Mouse (Mus musculus): Measurements from ENCODE around the gene Miga2.

DNA sequence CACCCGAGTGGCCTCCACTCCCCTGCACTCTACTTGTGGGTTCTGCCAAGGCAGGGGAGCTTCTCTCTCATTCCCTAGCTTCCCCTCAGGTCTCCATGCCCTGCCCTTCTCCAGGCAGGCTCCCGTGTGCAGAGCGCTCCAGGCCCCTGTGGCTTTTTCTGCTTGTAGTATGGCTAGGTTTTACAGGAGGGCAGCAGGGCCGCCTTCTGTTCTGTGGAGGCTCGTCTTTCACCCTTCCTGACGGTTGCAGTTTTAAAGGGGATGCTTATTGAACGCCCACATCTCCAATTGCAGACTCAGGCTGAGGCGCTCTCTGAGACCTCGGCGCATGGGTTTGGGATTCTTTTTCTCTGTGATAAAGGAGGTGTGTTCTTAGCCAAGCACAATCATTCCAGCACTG, 55.1 kb downstream of the Miga2 start:
- TF ChIP-seq POLR2A (IDR thresholded peaks at IDR 0.05; ENCODE audit: insufficient read depth, low read depth, low read length) (no peak), CTCF (IDR thresholded peaks at IDR 0.05; ENCODE audit: insufficient read depth, low read depth, low read length) (no peak)

Data from olfactory bulb, adult 2 months (tissue).